Mouse (Mus musculus) stomach, embryonic 16.5 days (tissue): ENCODE measurements around the gene Mfsd12. TPM values are rescaled to one million over a fixed set of nuclear protein-coding genes. Genes with fewer than 3 reads are reported as not detected.

Source experiments
- ATAC-seq: fragments of 200-750 bp; cut with Nextera tagmentation; 2 replicates; pipeline ENCODE4 v1.8.0; 2017; ENCODE audit warnings: moderate number of reproducible peaks, moderate TSS enrichment; ENCODE audit not compliant: insufficient read depth, low FRiP score
- H3K27ac ChIP-seq: fragments of 300-500 bp; sonication (generic); 2 replicates; pipeline ENCODE4 v1.5.1; 2014; ENCODE audit warnings: low read length
- H3K27me3 ChIP-seq: fragments of 300-500 bp; sonication (generic); 2 replicates; pipeline ENCODE4 v1.6.1; 2014; ENCODE audit warnings: low read length, control low read depth, mixed read lengths; ENCODE audit not compliant: control insufficient read depth, insufficient read depth
- H3K36me3 ChIP-seq: fragments of 300-500 bp; sonication (generic); 2 replicates; pipeline ENCODE4 v1.6.1; 2014; ENCODE audit warnings: low read length; ENCODE audit not compliant: control insufficient read depth, insufficient read depth
- H3K4me1 ChIP-seq: fragments of 300-500 bp; sonication (generic); 2 replicates; pipeline ENCODE4 v1.6.1; 2014; ENCODE audit warnings: low read length, control low read depth, mixed read lengths; ENCODE audit not compliant: control insufficient read depth, insufficient read depth
- H3K4me2 ChIP-seq: fragments of 300-500 bp; sonication (generic); 2 replicates; pipeline ENCODE4 v1.6.1; 2014; ENCODE audit warnings: low read depth, low read length, mixed read lengths
- H3K4me3 ChIP-seq: fragments of 300-500 bp; sonication (generic); replicated peaks from 2 replicates; pipeline ENCODE4 v1.5.1; 2014; ENCODE audit warnings: mild to moderate bottlenecking, low read length
- H3K9ac ChIP-seq: fragments of 300-500 bp; sonication (generic); 2 replicates; pipeline ENCODE4 v1.6.1; 2014; ENCODE audit warnings: low read length
- H3K9me3 ChIP-seq: fragments of 300-500 bp; sonication (generic); replicated peaks from 2 replicates; pipeline ENCODE4 v1.6.1; 2016; ENCODE audit warnings: low read length, control low read depth; ENCODE audit not compliant: control insufficient read depth
- WGBS: fragments of 180-500 bp; shearing (Covaris S2); extraction: QIAGEN DNeasy Blood & Tissue Kit; methylation state at CpG from one replicate; pipeline ENCODE4 v1.1.7; 2014; 5-methylcytosine and 5-hydroxymethylcytosine counted together
- polyA plus RNA-seq: library from polyadenylated mRNA; unstranded; fragments of >200 nt; fragmentation: Nextera tagmentation; extraction: Ambion mirVana; gene quantifications from 2 replicates; pipeline ENCODE4 v1.2.1, GENCODE M21; 2015

Mfsd12 gene
- polyA plus RNA-seq, 1 experiment from 2014 or later, result 8.6 TPM

- 73% methylated on average over 6 of the region's 6 CpGs for WGBS
- H3K4me2 ChIP-seq, result no peak overlapping the region
- ATAC-seq, result no peak
- H3K4me3 ChIP-seq, result no peak overlapping the region
- H3K9ac ChIP-seq, result no peak overlapping the region
- no peaks in the 10 kb centered on the region for H3K9me3 ChIP-seq
- peaks cover 40% of the 10 kb centered on the region for H3K36me3 ChIP-seq
- peaks cover 10% of the 10 kb centered on the region; the same call in 1 of the 2 replicates for H3K27me3 ChIP-seq
- peaks cover 41% of the 10 kb centered on the region for H3K4me1 ChIP-seq
- peak overlapping the region; percentile 31 for H3K27ac ChIP-seq
Observed at GRCm38 (mm10) chr10:81366477-81367206, 9.4 kb downstream of the Mfsd12 start.

DNA sequence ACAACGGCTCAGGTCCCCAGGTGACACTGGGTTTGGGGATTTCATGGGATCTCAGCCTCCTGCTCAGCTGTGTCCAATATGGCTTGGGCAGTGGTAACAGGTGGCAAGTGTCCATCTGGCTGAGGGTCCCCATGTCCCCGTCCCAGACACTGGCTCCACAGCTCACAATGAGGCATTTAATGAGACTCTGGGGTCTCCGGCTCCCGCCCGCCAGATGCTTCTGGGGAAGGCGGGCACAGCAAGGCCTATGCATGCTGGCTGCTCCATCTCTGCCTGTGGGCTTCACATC, 9.9 kb downstream of the Mfsd12 start:
- Histone ChIP-seq H3K9me3 (no peaks in the 10 kb centered on the region), H3K36me3 (peaks cover 42% of the 10 kb centered on the region), H3K9ac (no peak overlapping the region), H3K4me3 (no peak overlapping the region), H3K27me3 (peaks cover 10% of the 10 kb centered on the region; the same call in 1 of the 2 replicates), H3K27ac (no peak overlapping the region), H3K4me1 (peaks cover 36% of the 10 kb centered on the region), H3K4me2 (no peak overlapping the region)
- no peak for ATAC-seq
- 92% methylated on average over 6 of the region's 6 CpGs for WGBS

GRCm38 (mm10) chr10:81375322-81375721, 18.0 kb downstream of the Mfsd12 start:
- Histone ChIP-seq H3K4me3 (no peak overlapping the region), H3K9me3 (no peaks in the 10 kb centered on the region), H3K27me3 (no peaks in the 10 kb centered on the region), H3K36me3 (peaks cover 22% of the 10 kb centered on the region; the same call in 1 of the 2 replicates), H3K4me1 (peaks cover 26% of the 10 kb centered on the region), H3K4me2 (no peak overlapping the region), H3K27ac (no peak overlapping the region), H3K9ac (no peak overlapping the region)
- no peak for ATAC-seq
- 95% methylated on average over 10 of the region's 10 CpGs for WGBS

GRCm38 (mm10) chr10:81376561-81377361, 19.5 kb downstream of the Mfsd12 start:
- Histone ChIP-seq H3K4me3 (peak overlapping the region; percentile 88), H3K4me1 (peaks cover 26% of the 10 kb centered on the region), H3K27ac (peak overlapping the region; percentile 67), H3K36me3 (peaks cover 8% of the 10 kb centered on the region; the same call in 1 of the 2 replicates), H3K27me3 (no peaks in the 10 kb centered on the region), H3K4me2 (peak overlapping the region; percentile 74), H3K9ac (peak overlapping the region; percentile 95), H3K9me3 (no peaks in the 10 kb centered on the region)
- no peak for ATAC-seq
- WGBS, result 30% methylated on average over 6 of the region's 6 CpGs

DNA sequence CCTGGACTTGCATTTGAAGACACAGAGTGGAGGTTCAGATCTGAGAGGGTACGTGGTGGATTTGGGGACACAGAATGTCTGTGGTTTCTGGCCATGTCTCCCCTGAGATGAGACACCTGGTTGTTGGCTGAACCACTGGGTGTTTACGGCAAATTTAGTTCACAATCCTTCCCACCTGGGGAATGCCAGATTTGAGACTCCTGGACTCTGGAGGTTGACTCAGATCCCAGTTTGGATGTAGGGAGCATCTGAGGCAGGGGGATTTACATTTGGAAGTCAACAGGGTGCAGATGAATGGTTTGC, 20.0 kb downstream of the Mfsd12 start:
- WGBS, result 30% methylated on average over 2 of the region's 2 CpGs
- peak overlapping the region; percentile 67 for H3K27ac ChIP-seq
- no peak for ATAC-seq

GRCm38 (mm10) chr10:81377793-81378552, 20.7 kb downstream of the Mfsd12 start, which contains the start of gene Fzr1:
Fzr1 (minus strand) TSS chr10:81378516.
- peak; percentile 8; the same call in 1 of the 2 replicates for ATAC-seq
- H3K9me3 ChIP-seq, result no peaks in the 10 kb centered on the region
- under 1% methylated on average over 55 of the region's 59 CpGs for WGBS
- H3K4me1 ChIP-seq, result peaks cover 26% of the 10 kb centered on the region
- H3K4me3 ChIP-seq, result peak within 1 kb of the TSS; percentile 88
- no peaks in the 10 kb centered on the region for H3K27me3 ChIP-seq
- peak within 1 kb of the TSS; percentile 75 for H3K4me2 ChIP-seq
- H3K27ac ChIP-seq, result peak within 1 kb of the TSS; percentile 84
- peak within 1 kb of the TSS; percentile 95 for H3K9ac ChIP-seq
- H3K36me3 ChIP-seq, result peaks cover 8% of the 10 kb centered on the region; the same call in 1 of the 2 replicates

More for the DNA sequence above, 20.0 kb downstream of the Mfsd12 start:
- Histone ChIP-seq H3K4me1 (peaks cover 26% of the 10 kb centered on the region), H3K27me3 (no peaks in the 10 kb centered on the region), H3K9me3 (no peaks in the 10 kb centered on the region), H3K9ac (peak overlapping the region; percentile 95), H3K4me2 (peak overlapping the region; percentile 74), H3K36me3 (peaks cover 8% of the 10 kb centered on the region; the same call in 1 of the 2 replicates), H3K4me3 (peak overlapping the region; percentile 88)

DNA sequence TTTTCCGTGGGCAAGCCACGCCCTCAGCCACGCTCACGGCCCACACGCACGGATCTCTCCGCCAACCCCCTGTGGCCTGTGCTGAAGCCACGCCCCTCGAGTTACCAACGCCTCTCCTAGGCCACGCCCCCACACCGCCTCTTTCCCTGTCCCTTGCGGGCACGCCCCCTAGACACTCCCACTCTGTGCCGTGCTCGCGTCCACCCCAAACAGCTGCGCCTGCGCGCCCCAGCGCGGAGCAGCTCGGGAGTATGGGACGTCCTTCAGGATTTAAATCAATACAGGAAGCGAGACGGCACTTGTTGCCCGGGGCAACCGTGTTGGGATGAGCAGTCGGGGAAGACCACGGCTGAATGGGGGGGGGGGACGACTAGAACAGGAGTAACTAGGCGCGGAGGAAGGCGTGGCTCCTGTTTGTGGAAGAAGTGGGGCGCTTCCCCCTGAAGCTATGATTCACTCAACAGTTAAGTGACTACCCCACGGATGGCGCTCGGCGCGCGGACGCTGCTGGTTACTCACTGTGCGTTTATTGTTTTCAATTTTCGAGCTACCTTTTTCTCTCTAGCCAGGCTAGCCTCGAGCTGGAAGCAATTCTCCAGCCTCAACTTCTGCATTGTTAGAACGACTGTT, 21.4 kb downstream of the Mfsd12 start:
- Histone ChIP-seq H3K36me3 (peaks cover 8% of the 10 kb centered on the region; the same call in 1 of the 2 replicates), H3K9me3 (no peaks in the 10 kb centered on the region), H3K27me3 (no peaks in the 10 kb centered on the region), H3K4me3 (peak overlapping the region; percentile 88), H3K27ac (peak overlapping the region; percentile 84), H3K4me2 (peak overlapping the region; percentile 75), H3K4me1 (peaks cover 26% of the 10 kb centered on the region), H3K9ac (peak overlapping the region; percentile 74)
- ATAC-seq, result peak; percentile 97
- WGBS, result under 1% methylated on average over 46 of the region's 46 CpGs

GRCm38 (mm10) chr10:81379183-81379553, 21.9 kb downstream of the Mfsd12 start:
- peak overlapping the region; percentile 75 for H3K4me2 ChIP-seq
- H3K27ac ChIP-seq, result peak overlapping the region; percentile 84
- 57% methylated on average over 3 of the region's 3 CpGs for WGBS
- no peaks in the 10 kb centered on the region for H3K27me3 ChIP-seq
- H3K4me3 ChIP-seq, result peak overlapping the region; percentile 88
- H3K4me1 ChIP-seq, result peaks cover 26% of the 10 kb centered on the region
- no peaks in the 10 kb centered on the region for H3K9me3 ChIP-seq
- no peak for ATAC-seq
- peak overlapping the region; percentile 74 for H3K9ac ChIP-seq
- H3K36me3 ChIP-seq, result peaks cover 5% of the 10 kb centered on the region; the same call in 1 of the 2 replicates
